Mouse (Mus musculus) embryo, embryonic 10.5 days (tissue): ENCODE data around the gene Crybg3.

Experiments
- DNase-seq: peaks from one replicate; pipeline ENCODE4 v3.0.0-alpha.2; 2015; ENCODE audit warnings: low spot score

Crybg3 gene

GRCm38 (mm10) chr16:59600311-59601251 lies at the start of gene Crybg3:
TSS of gene Crybg3 (minus strand) at chr16:59600979.
- DNase-seq = peak; percentile 81

GRCm38 (mm10) chr16:59643766-59644165 lies 43.0 kb upstream of the Crybg3 start:
- DNase-seq = no peak

- peak; percentile 9 for DNase-seq
These were observed 39.2 kb upstream of the Crybg3 start for GRCm38 (mm10) chr16:59639985-59640384.

DNA sequence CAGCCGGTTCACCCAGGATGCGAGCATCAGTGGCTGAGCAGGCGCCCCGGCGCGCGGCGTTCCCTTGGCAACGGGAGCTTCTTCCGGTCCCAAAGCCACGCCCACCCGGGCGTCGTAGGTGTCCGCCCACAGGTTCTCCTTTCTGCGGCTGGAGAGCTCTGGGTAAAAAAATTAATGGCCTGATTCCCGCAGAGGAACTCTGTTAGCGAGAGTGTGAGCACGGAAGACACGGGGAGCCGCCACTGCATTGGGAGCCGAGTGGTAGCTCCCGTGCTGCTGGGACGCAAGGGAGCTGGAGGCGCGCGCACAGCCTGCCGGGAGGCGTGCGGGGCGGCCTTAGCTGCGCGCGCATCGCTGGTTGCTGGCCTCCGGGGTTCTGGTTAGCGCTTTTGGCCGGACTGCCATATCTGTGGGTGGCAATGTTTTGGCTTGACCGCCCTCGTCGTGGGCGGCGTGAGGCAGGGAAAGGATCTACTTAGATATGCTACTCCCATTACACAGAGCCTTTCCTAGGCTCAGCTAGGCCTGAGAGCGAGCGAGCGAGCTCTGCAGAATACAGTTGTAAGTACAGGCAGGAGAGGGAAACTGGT lies 38.4 kb upstream of the Crybg3 start, which contains the start of gene Arl6:
TSS of gene Arl6 (minus strand) at position 290 of the 590 bp plus-strand sequence.
- DNase-seq = peak; percentile 94

DNA sequence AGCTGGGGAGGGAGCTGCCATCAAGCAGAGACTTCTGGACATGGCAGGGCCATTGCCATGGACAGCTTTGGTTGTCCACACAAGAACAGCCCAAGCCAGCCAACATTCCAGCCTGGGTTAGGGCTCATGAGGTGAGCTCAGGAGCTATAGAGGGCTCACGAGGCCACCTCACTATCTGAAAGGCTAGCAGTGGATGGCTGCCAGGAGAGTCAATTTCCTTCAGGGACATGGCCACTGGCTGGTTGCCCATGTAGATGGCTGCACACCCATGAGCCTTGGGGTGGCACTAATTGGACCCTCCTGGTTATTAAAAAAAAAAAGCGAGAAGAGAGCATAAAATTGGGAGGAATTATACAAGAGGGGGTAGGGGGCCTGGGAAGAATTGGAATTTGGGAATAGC lies 33.8 kb upstream of the Crybg3 start:
- DNase-seq = no peak

DNA sequence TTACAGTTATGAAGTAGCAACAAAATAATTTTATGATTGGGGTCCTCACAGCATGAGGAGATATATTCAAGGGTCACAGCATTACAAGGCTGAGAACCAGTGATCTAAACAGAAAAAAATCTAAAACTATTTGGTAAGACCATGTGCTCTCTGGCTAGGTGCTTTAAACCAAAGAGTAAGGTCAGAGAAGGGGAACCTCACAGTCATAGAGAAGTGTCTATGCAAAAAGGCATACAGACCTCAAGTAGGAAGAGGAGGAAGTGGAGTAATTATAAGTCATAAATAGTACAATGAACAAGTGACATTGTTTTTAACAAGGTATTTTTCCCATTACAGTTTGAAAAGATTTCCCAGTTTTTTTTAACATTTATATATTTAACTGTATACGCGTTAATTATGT lies 20.8 kb upstream of the Crybg3 start:
- DNase-seq = no peak

DNA sequence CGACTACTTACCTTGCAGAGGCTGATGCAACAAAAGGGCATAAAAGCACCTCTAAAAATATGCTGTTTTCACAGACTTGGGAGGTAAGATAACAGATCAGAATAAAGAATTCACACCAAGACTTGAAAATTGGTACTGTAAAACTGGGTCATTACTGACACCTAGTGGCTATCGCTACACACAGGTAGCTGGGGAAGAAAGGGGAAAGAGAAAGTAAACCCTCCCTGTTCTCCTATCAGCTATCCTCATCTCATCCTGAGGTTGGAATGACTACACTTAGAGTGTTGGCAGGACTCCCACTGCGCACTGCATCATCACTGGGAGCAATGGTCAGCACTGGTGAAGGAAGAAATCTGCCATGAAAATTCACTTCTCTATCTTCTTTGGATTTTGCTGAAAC lies 16.4 kb upstream of the Crybg3 start:
- peak; percentile 76 for DNase-seq

DNA sequence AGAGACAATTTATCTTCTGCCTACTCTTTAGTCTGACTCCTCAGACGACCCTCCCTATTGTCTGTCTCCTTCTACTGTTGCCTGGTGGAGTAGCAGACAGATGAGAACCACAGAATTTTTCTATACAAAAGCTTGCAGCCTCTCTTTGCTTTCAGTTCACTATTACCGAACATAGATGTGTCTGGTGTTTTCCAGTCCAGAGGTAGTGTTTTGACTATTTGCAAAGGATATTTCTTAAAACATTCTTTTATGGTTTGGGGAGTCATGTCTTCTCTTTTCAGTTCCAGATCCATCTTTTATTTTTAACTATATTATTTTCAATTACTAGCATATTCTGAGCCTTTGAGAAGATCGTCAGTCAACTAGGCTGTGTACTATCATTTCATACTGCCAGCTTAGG lies 14.9 kb upstream of the Crybg3 start:
- DNase-seq = no peak

DNA sequence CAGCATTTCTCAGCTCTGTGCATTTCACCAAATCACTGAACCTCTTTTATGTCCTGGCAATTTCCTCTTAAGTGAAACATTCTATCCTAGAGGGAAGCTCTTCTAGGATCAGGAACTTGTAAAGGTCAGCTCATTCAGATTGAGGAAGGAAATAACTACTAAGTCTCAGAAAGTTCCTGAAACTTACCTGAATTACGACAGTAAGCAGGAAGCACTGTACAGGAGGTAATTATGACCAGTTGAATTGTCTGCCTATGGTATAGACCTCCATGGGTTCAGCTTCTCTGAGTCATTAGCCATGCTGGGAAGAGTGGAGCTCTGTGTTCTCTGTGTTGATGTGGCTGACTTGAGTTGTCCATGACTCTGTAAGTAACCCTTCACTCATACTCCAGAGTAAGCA lies 10.0 kb upstream of the Crybg3 start:
- DNase-seq = no peak

DNA sequence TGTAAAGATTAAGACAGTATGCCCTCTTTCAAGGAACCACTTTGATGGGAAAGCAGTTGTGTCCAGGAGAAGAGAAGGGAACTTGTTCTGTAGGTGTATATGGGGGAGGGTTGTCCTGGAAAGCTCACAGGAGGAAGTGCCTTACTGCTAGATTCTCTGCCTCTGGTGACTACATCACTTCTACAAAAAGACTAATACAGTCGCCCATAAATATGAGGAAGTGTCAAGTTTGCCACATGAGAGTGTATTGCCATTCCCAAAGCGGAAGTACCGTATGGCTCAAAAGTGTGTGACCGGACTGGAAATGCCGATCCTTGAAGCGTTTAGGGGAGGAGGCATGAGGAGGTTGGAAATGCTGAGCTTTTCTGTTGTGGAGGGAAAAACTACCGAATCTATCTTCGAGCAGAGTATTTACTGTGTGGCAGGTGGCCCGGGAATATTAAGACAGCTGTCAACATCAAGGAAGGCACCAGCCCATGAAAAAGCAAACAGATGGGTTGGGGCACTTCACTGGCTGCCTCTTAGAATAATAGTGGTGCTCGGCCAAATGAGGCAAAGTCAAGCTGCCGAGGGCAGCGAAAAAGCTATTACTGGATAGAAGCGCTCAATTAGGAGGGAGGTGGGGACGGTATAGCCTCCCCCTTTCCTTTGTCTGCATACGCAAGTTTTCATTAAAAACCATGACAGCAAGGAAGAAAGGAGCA lies 3.5 kb upstream of the Crybg3 start:
- DNase-seq = peak; percentile 57

DNA sequence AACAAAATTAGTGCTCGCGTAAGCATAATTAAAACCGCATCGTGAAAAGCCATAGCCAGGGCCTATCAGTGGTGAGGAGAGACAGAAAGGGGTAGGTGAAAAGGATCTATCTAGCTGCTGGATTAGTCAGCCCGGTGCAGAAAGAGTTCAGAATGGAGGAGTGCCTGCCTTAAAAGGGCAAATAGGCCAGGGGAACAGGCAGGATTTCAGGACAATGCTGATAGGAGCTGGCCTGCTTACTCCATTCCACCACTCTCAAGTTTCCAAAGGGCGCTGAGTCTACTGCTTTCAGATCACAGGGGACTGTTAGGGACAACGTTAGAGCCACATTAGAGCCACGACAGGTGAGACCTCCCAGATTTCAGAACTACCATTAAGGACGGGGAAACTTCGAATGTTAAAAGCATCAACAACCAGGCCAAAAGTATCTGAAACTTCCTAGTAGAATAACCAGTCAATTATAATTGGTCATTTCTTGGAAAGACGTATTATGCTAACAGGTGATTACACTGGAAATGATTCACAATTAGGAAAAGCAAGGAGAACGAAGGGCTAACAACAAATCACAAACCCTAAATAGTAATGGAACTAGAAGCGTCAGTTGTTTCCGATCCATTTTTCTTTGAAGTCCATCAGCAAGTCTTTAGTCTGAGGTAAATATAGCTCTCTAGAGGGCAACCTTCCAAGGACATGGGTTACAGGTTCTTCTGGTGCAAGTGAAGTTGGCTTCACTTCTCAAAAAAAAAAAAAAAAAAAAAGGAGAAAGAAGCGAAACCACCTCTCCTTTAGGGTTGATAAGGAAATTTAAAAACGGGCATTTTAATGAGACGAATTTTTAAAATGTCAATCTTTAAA lies 1.1 kb downstream of the Crybg3 start:
- DNase-seq = peak; percentile 49

- DNase-seq = peak; percentile 36
These were observed 1.8 kb downstream of the Crybg3 start for GRCm38 (mm10) chr16:59598997-59599396.

DNA sequence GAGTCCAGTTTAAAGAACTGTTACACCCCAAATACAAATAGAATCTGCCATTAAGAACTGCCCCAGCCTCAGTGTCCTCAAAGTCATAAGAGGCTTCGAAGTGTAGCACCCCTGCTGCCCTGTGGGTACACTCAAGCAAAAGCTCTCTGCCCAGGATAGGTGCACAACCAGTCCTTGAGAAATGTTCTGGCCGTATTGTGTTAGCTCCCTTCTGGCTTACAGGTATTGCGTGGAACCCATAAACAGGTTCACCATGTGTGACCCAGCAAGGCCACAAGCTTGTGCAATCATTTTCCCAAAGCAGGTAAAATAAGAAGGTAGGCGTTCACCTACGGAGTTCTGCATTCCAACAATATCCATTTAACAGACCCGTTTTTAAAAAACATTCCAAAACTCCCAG lies 3.5 kb downstream of the Crybg3 start:
- no peak for DNase-seq

- DNase-seq = no peak
These were observed 6.1 kb downstream of the Crybg3 start for GRCm38 (mm10) chr16:59594714-59595113.

DNA sequence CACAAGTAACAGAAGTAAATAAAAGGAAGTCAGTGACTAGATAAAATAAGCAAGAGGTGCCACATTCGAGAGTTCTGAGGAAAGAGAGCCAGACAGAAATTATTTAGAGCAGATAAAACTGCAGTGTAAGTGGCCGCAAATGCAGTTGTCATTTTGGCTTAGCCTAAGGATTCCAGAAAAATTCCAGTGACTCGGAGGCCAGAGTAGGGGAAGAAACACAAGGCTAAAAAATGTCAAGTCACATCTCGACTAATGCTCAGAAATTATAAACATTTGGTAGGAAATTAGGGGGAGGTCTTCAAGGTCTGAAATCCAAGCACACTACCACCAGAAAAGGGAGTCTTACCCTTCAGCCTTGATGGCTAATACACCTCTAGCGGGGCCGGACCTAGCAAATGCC lies 10.0 kb downstream of the Crybg3 start:
- DNase-seq = no peak

DNA sequence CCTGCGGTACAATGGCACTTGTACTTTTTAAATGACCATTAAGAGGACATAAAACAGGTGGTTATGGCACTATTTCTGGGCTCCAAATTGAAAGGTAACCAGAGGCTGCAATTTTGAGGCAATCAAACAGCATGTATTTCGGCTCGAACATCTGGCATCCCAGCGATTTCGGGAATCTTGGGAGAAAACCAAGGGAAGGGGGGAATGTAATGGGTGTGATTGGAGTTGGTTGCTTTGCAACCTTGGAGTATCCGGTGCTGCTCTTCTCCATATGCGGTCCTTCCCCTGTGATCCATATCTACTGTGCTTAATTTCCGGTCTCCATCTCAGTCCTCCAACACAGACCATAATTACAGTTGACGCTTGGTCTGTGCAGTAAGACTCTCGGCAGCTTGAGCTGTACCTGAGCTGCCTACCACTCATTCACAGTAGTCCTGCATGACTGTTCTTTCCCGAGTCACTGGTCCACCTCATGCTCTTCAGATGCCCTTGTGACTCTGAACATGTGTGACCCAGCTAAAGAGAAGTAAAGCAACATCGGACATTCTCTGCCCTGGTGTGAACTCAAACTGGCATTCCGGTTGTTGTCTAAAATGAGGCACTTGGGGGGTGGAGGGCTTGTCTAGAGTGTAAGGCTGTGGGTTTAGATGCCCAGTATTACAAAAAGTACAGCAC lies 12.3 kb downstream of the Crybg3 start:
- no peak for DNase-seq

DNA sequence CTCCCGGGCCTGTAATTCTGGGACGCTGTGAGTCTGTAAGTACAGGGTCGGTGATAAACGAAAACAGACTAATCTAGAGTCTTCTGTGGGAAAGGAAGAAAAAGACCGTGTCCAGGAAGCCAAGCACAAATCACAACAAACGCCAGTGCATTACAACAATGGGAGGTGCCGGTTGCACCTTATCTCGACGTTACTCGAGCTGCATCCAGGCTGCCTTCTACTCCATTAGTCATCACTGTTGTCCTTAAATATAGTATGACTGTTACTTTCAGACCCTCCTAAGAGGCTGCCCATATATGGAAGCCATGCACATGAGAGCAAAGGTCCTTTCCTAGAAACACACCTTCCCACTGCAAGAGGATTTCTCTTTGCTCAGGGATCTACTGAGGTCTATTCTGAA lies 13.0 kb downstream of the Crybg3 start:
- DNase-seq = no peak

DNA sequence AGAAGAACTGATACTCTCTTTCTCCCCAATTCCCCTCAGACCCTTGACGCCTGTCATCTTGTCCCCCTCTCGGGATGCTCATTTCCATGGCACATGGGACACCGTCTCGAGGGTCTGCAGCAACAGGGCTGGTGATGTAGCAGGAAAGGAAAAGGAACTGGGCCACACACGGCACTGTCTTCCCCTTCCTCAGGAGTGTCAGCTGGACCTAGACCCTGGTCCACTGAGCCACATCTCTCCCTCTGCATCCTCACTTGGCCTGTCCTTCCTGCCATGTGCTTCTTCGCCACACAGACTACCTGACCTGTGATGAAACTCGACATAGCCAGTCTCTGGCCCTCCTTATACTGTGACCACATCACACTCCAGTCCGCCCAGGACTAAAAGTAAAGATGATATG lies 13.9 kb downstream of the Crybg3 start:
- no peak for DNase-seq

- DNase-seq = no peak
These were observed 14.5 kb downstream of the Crybg3 start for GRCm38 (mm10) chr16:59586276-59586675.

GRCm38 (mm10) chr16:59585706-59586244 lies 15.0 kb downstream of the Crybg3 start:
- DNase-seq = no peak

DNA sequence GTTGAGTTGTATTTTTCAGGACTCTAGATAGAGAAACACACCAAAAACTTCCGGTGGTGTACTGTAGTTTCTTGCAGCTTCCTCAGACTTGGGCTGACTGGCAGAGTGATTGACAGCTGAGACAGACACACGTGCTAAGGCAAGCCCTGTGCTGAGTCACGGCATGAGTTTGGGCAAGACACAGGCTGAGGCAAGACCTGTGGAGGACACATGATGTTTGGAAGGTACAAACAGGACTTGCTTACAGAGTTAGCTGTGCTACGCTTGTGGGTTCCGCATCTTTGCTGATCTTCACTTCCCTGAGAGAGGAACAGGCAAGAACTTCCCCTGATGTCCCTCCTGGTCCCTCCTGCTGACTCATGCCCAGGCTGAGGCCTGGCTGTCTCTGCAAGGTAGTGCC lies 17.3 kb downstream of the Crybg3 start:
- no peak for DNase-seq
